Mouse (Mus musculus) adipose tissue, adult 10 weeks (tissue): ENCODE data around the gene Vmn1r207-ps. TPM values are rescaled to one million over a fixed set of nuclear protein-coding genes. Genes with fewer than 3 reads are reported as not detected.

ENCODE experiments used
- polyA plus RNA-seq: library from polyadenylated mRNA; stranded (reverse); fragments of 350-450 nt; fragmentation: Illumina TruSeq; extraction: RNeasy Lipid Tissue Mini Kit (QIAGEN cat#74804); gene quantifications from one replicate; pipeline ENCODE4 v1.2.3, GENCODE M21; 2014; ENCODE audit warnings: low read depth, low replicate concordance

Vmn1r207-ps gene
- not detected for polyA plus RNA-seq

DNA sequence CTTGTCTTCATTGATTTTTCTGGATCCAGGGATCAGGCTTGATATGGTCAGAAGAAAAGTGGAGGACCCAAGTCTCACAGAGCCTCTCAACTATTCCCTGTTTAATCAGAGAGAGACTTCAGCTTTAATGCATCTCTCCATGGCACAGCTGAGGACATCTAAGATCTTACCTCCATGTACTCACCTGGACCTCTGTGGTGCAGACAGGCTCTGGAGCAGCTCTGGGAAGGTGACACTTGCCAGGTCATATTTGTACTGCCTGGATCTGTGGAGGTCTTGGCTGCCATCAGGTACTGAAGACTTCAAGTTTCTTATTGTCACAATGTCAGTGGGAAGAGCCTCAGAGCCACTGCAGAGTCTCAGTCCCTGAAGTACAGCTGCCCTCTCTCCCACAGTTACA lies at the start of gene Vmn1r207-ps:
Gene Vmn1r207-ps, minus strand, starts transcription at position 101 of the 400 bp plus-strand sequence.

GRCm38 (mm10) chr13:22777300-22777699 lies 47.9 kb upstream of the Vmn1r207-ps start, which contains the start of gene Vmn1r208:
Gene Vmn1r208 (minus strand): TSS chr13:22777400.

Other genes with a start within 250 kb of the Vmn1r207-ps start
- gene Vmn1r202, start 224.2 kb downstream of the Vmn1r207-ps start, polyA plus RNA-seq: not detected
- not detected for gene Vmn1r203, start 211.5 kb downstream of the Vmn1r207-ps start, polyA plus RNA-seq
- gene Vmn1r204, start 176.4 kb downstream of the Vmn1r207-ps start, polyA plus RNA-seq: not detected
- gene Vmn1r205, start 136.6 kb downstream of the Vmn1r207-ps start, polyA plus RNA-seq: not detected
- gene Vmn1r206, start 105.4 kb downstream of the Vmn1r207-ps start, polyA plus RNA-seq: not detected
- not detected for gene Vmn1r208, start 47.8 kb upstream of the Vmn1r207-ps start, polyA plus RNA-seq
- gene Vmn1r209, start 80.1 kb upstream of the Vmn1r207-ps start, polyA plus RNA-seq: not detected
- not detected for gene Vmn1r210, start 101.7 kb upstream of the Vmn1r207-ps start, polyA plus RNA-seq
- not detected for gene Vmn1r211, start 127.9 kb upstream of the Vmn1r207-ps start, polyA plus RNA-seq
- gene Vmn1r212, start 154.6 kb upstream of the Vmn1r207-ps start, polyA plus RNA-seq: not detected